Mouse (Mus musculus) G1E (cell line): ENCODE results near the gene Vav3. TPM values are rescaled to one million over a fixed set of nuclear protein-coding genes. Genes with fewer than 3 reads are reported as not detected.

Experiments
- ATAC-seq: 2 replicates; pipeline ENCODE4 v1.8.0; 2016; ENCODE audit warnings: mild to moderate bottlenecking; ENCODE audit not compliant: insufficient number of reproducible peaks, poor library complexity, low FRiP score, severe bottlenecking; ENCODE audit errors: extremely low read depth
- DNase-seq: peaks from one replicate; pipeline ENCODE4 v3.0.0; 2012; ENCODE audit warnings: low spot score
- H3K27me3 ChIP-seq: 2 replicates; pipeline ENCODE4 v1.6.1; 2012; ENCODE audit warnings: mild to moderate bottlenecking, low read length, inconsistent platforms; ENCODE audit not compliant: insufficient read depth
- H3K36me3 ChIP-seq: replicated peaks from 2 replicates; pipeline ENCODE3; 2012; ENCODE audit warnings: mild to moderate bottlenecking, inconsistent platforms
- H3K4me1 ChIP-seq: 2 replicates; pipeline ENCODE4 v1.6.1; 2012; ENCODE audit warnings: low read depth, low read length, inconsistent platforms, mixed read lengths; ENCODE audit not compliant: insufficient read depth
- H3K4me3 ChIP-seq: 2 replicates; pipeline ENCODE4 v1.5.1; 2012; ENCODE audit warnings: low read depth, mild to moderate bottlenecking, inconsistent platforms, low read length, moderate library complexity, mixed read lengths
- H3K9me3 ChIP-seq: replicated peaks from 2 replicates; pipeline ENCODE4 v1.6.1; 2012; ENCODE audit warnings: inconsistent platforms
- CTCF ChIP-seq: IDR thresholded peaks from 2 replicates; pipeline ENCODE4 v1.5.1; 2012; ENCODE audit warnings: low read depth, low read length, inconsistent platforms, mixed read lengths
- GATA1 ChIP-seq: IDR thresholded peaks from 2 replicates; pipeline ENCODE4 v1.6.1; 2012; ENCODE audit warnings: borderline replicate concordance, low read length, inconsistent platforms, mixed read lengths
- GATA2 ChIP-seq: IDR thresholded peaks from 2 replicates; pipeline ENCODE4 v1.6.1; 2012; ENCODE audit warnings: low read depth, low read length, inconsistent platforms, borderline replicate concordance
- POLR2AphosphoS5 ChIP-seq: IDR thresholded peaks from 2 replicates; pipeline ENCODE4 v1.6.1; 2012; ENCODE audit warnings: low read depth, low read length, inconsistent platforms; ENCODE audit not compliant: insufficient replicate concordance
- TAL1 ChIP-seq: conservative IDR thresholded peaks from 2 replicates; pipeline ENCODE4 v1.6.1; 2012; ENCODE audit warnings: low read depth, low read length, inconsistent platforms, mixed read lengths
- polyA plus RNA-seq: library from polyadenylated mRNA; stranded (reverse); fragments of >175 nt; gene quantifications from 2 replicates; pipeline ENCODE4 v1.2.3, GENCODE M21; 2012
- total RNA-seq, 2 experiments: library from RNA; stranded (forward) in 1 of 2; stranded (reverse) in 1 of 2; fragments of 200-1000 nt in 1 of 2; fragments of >200 nt in 1 of 2; fragmentation: Nextera tagmentation in 1 of 2; gene quantifications; 2 replicates each; pipeline ENCODE4 v1.2.3; 2014 to 2017

The Vav3 gene
- total and polyA plus RNA-seq, 3 experiments = 0.05 TPM; not detected in 2

DNA sequence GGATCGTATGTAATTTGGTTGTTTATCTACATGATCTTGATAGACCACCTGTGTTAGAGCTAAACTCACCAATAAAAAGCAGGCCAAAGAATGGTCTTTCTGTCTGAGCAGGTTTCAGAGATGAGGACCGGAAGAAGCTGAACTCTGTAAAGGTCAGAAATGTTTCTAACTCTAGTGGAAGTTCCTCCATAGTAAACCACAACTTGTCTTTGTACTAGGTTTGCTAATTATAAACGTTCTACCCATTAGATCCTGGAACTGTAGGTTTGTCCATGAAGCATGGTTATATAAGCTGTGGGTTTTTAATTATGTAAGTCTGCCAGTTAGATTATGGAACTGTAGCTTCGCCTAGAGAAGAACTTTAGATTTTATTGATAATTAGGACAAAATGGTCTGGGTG lies 20.3 kb downstream of the Vav3 start:
- H3K9me3 ChIP-seq = peaks cover 40% of the 10 kb centered on the region
- no peak overlapping the region for H3K4me3 ChIP-seq
- no peak for TF ChIP-seq CTCF
- TF ChIP-seq GATA2 = no peak
- TF ChIP-seq TAL1 = no peak
- no peak for TF ChIP-seq GATA1
- no peak for TF ChIP-seq POLR2AphosphoS5
- ATAC-seq (no peak), DNase-seq (no peak)
- H3K36me3 ChIP-seq = no peaks in the 10 kb centered on the region
- H3K27me3 ChIP-seq = no peaks in the 10 kb centered on the region
- no peaks in the 10 kb centered on the region for H3K4me1 ChIP-seq

DNA sequence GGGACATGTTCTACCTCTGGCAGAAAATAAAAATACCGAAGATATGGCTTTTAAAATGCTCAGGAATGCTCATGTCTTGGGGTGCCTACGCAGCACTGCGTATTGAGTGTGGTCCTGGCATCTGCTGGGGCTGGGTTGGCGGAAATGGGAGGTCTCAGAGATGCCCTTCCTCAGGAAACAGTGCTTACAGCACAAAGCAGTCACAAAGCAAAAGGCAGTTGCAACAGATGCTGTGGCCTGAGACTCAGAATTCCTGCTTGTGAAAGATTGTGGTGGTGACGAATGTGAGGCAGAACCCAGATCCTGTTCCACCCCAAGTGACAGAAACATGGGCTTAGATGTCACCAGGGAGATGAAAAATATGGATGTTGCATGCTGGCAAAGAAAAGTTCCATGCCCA lies 21.4 kb downstream of the Vav3 start:
- TF ChIP-seq GATA1 = no peak
- no peak for TF ChIP-seq GATA2
- TF ChIP-seq POLR2AphosphoS5 = no peak
- TF ChIP-seq TAL1 = no peak
- TF ChIP-seq CTCF = no peak
- DNase-seq = no peak
- H3K4me3 ChIP-seq = no peak overlapping the region
- peaks cover 35% of the 10 kb centered on the region for H3K9me3 ChIP-seq
- no peaks in the 10 kb centered on the region for H3K36me3 ChIP-seq
- no peaks in the 10 kb centered on the region for H3K4me1 ChIP-seq
- ATAC-seq = no peak
- no peaks in the 10 kb centered on the region for H3K27me3 ChIP-seq

DNA sequence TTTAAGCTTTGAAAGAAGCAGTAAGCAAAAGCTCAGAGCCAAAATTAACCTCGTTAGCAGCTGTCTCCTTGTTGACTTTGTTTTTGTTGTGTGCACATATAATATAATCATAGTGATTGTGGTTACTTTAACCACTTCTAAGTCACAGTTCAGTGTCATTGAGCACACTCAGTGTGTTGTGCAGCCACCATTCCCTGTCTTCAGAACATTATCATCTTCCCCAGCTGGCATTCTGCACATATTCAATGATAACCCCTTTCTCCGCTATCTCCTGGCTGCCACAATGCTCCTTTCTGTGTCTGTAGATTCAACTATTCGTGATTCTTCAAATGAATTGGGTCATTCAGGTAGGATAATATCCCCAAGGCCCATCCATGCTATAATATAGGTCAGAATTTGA lies 21.9 kb downstream of the Vav3 start:
- ATAC-seq = no peak
- H3K27me3 ChIP-seq = no peaks in the 10 kb centered on the region
- DNase-seq = no peak
- TF ChIP-seq POLR2AphosphoS5 = no peak
- TF ChIP-seq GATA2 = no peak
- no peak for TF ChIP-seq TAL1
- no peak for TF ChIP-seq CTCF
- no peak for TF ChIP-seq GATA1
- no peaks in the 10 kb centered on the region for H3K36me3 ChIP-seq
- H3K9me3 ChIP-seq = peaks cover 32% of the 10 kb centered on the region
- no peaks in the 10 kb centered on the region for H3K4me1 ChIP-seq
- no peak overlapping the region for H3K4me3 ChIP-seq

DNA sequence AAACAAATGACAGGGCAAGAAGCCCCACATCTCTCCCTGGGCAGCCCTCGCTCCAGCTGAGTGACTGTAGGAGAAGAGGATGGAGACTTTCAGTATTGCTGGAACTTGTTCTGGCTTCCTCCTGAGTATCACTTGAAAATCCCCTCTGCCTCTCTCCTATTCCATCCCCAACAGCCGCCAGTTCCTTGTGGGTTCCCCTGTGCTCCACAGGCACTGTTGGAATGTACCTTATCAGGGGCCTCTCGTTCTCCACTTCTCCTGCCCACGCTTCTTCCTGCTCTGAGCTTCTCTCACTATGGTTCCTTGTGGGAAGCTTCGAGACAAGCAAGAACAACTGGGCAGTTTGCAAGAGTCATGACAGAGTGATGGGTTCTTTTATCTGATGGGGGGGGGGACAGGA lies 23.1 kb downstream of the Vav3 start:
- TF ChIP-seq GATA1 (no peak), TAL1 (no peak), GATA2 (no peak), CTCF (no peak), POLR2AphosphoS5 (no peak)
- no peaks in the 10 kb centered on the region for H3K4me1 ChIP-seq
- H3K27me3 ChIP-seq = no peaks in the 10 kb centered on the region
- peaks cover 29% of the 10 kb centered on the region for H3K9me3 ChIP-seq
- H3K36me3 ChIP-seq = no peaks in the 10 kb centered on the region
- no peak for DNase-seq
- H3K4me3 ChIP-seq = no peak overlapping the region
- no peak for ATAC-seq

- no peak for ATAC-seq
Observed at GRCm38 (mm10) chr3:109365875-109366274, 25.4 kb downstream of the Vav3 start.

DNA sequence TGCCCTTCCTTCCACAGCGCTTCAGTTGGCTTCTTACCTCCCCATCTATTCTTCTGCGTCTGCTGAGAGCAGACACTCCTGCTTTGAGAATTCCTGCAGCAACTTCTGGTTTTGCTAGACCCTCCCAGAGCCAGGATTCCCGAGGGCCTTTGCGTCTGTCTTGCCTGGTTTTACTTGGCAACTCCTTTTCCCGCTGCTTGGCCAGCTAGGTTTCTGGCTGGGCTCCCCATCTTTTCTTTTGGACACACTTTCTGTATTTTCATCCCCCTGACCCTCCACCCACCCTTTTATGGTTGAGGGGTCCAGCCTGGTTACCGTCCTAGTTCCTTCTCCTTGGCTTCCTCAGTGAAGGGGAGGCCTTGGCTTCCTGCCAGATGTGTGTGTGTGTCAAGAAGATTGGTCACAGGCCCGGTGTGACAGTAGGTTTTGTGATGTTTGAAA lies 26.0 kb downstream of the Vav3 start:
- no peaks in the 10 kb centered on the region for H3K27me3 ChIP-seq
- ATAC-seq = no peak
- H3K4me3 ChIP-seq = no peak overlapping the region
- no peaks in the 10 kb centered on the region for H3K4me1 ChIP-seq
- H3K36me3 ChIP-seq = no peaks in the 10 kb centered on the region
- peaks cover 35% of the 10 kb centered on the region for H3K9me3 ChIP-seq
- no peak for DNase-seq
- TF ChIP-seq TAL1 (no peak), GATA2 (no peak), POLR2AphosphoS5 (no peak), CTCF (no peak), GATA1 (no peak)

More at GRCm38 (mm10) chr3:109365875-109366274, 25.4 kb downstream of the Vav3 start:
- Histone ChIP-seq H3K4me3 (no peak overlapping the region), H3K27me3 (no peaks in the 10 kb centered on the region), H3K36me3 (no peaks in the 10 kb centered on the region), H3K4me1 (no peaks in the 10 kb centered on the region), H3K9me3 (peaks cover 32% of the 10 kb centered on the region)
- TF ChIP-seq GATA1 (no peak), GATA2 (no peak), TAL1 (no peak), CTCF (no peak), POLR2AphosphoS5 (no peak)
- no peak for DNase-seq
